In genomic region chr19:36477151-36477550, GRCm38 (mm10) we compare ENCODE assay signal across 11 mouse cellular contexts.
DNase-seq lines count a peak whose midpoint lies in the region; ATAC-seq and TF ChIP-seq lines count a peak whose summit lies in the region.
"Had no signal": no experiment of that assay in that cellular context is flagged by ENCODE, and none has a peak within 500 bp of the region (broad histone marks: within the 10 kb centered on the region; RNA-seq: fewer than 3 reads in every experiment).

No protein-coding gene starts in this region.

- no peaks in the 10 kb centered on the region for H3K9me3 ChIP-seq in embryonic facial prominence, embryonic 12.5 days
- no peaks in the 10 kb centered on the region for H3K9me3 ChIP-seq in embryonic facial prominence, embryonic 10.5 days
- H3K9me3 ChIP-seq: liver, embryonic 12.5 days had no signal

- 60% methylated on average over 9 of the region's 9 CpGs for WGBS in embryonic facial prominence, embryonic 12.5 days
- 60% methylated on average over 9 of the region's 9 CpGs for WGBS in embryonic facial prominence, embryonic 10.5 days

- no peak for DNase-seq in embryonic facial prominence, embryonic 10.5 days (ENCODE audit: low spot score)
- DNase-seq in left cerebral cortex, adult 18-20 months (ENCODE audit: low spot score in 2 of 2), result peak; percentile 46 to 60
- no peak for DNase-seq in left cerebral cortex, postnatal 4 days
- peak; percentile 38 to 73 for DNase-seq in layer of hippocampus, adult 2 months (ENCODE audit: low spot score in 2 of 2)
- peak; percentile 58 for DNase-seq in thymus, postnatal 14 days
- DNase-seq in spleen, postnatal 10 days (ENCODE audit: low spot score in 2 of 2), result no peak
- no peak for DNase-seq in cerebellum, postnatal 25 days
- DNase-seq: cerebellum, adult 8-10 months; heart, postnatal 10 days had no signal

- no peak overlapping the region for H3K27ac ChIP-seq in embryonic facial prominence, embryonic 12.5 days
- H3K27ac ChIP-seq in embryonic facial prominence, embryonic 10.5 days (replicated peaks), result no peak overlapping the region
- peak overlapping the region; percentile 82 for H3K27ac ChIP-seq in layer of hippocampus, adult 2 months
- H3K27ac ChIP-seq: liver, embryonic 12.5 days had no signal

- H3K4me3 ChIP-seq in embryonic facial prominence, embryonic 12.5 days, result no peak overlapping the region
- H3K4me3 ChIP-seq in embryonic facial prominence, embryonic 10.5 days, result no peak overlapping the region
- peak overlapping the region; percentile 33 for H3K4me3 ChIP-seq in layer of hippocampus, adult 2 months
- H3K4me3 ChIP-seq: liver, embryonic 12.5 days had no signal

- no peak for ATAC-seq in embryonic facial prominence, embryonic 12.5 days (ENCODE audit: insufficient number of reproducible peaks, insufficient read depth, low FRiP score, low TSS enrichment)
- ATAC-seq: liver, embryonic 12.5 days had no signal

- intact Hi-C loops in left cerebral cortex, postnatal 4 days (cut with DNase I), result no loop called here

- H3K4me1 ChIP-seq in embryonic facial prominence, embryonic 12.5 days, result peaks cover 3% of the 10 kb centered on the region; the same call in 1 of the 2 replicates
- H3K4me1 ChIP-seq in embryonic facial prominence, embryonic 10.5 days, result 0 out of 2 replicates have a peak, but pooled peaks cover 6% of the 10 kb centered on the region
- H3K4me1 ChIP-seq: liver, embryonic 12.5 days had no signal

- TF ChIP-seq CTCF in layer of hippocampus, adult 2 months (conservative IDR thresholded peaks at IDR 0.05), result no peak

- 0 out of 2 replicates have a peak overlapping the region, but pooled peaks have one; percentile 9 for H3K4me2 ChIP-seq in embryonic facial prominence, embryonic 12.5 days (replicated peaks)
- H3K4me2 ChIP-seq: liver, embryonic 12.5 days had no signal

- H3K9ac ChIP-seq in embryonic facial prominence, embryonic 12.5 days, result no peak overlapping the region
- H3K9ac ChIP-seq: liver, embryonic 12.5 days had no signal

- no peaks in the 10 kb centered on the region for H3K36me3 ChIP-seq in embryonic facial prominence, embryonic 12.5 days
- no peaks in the 10 kb centered on the region for H3K36me3 ChIP-seq in embryonic facial prominence, embryonic 10.5 days (replicated peaks)
- H3K36me3 ChIP-seq: liver, embryonic 12.5 days had no signal

- no peaks in the 10 kb centered on the region for H3K27me3 ChIP-seq in embryonic facial prominence, embryonic 12.5 days
- no peaks in the 10 kb centered on the region for H3K27me3 ChIP-seq in embryonic facial prominence, embryonic 10.5 days (replicated peaks; ENCODE audit: low read depth, poor library complexity, severe bottlenecking)
- H3K27me3 ChIP-seq: liver, embryonic 12.5 days had no signal

Comparison
In these comparisons a context has a peak if more than half of its experiments do, and no peak if none do; other contexts are left out.
1. DNase-seq: peak in left cerebral cortex, adult 18-20 months (2 of 2), layer of hippocampus, adult 2 months (2 of 2) and thymus, postnatal 14 days (single experiment); none in embryonic facial prominence, embryonic 10.5 days (single experiment), left cerebral cortex, postnatal 4 days (single experiment), spleen, postnatal 10 days (0 of 2) and cerebellum, postnatal 25 days (0 of 2).